Mouse (Mus musculus) common myeloid progenitor, adult 5-6 weeks (primary cell): ENCODE results near the gene Abcb10. TPM values are rescaled to one million over a fixed set of nuclear protein-coding genes. Genes with fewer than 3 reads are reported as not detected.
"Not testable (repeated sequence)": the region's sequence is repeated elsewhere in the genome, so short reads cannot be mapped to it uniquely, and the experiment has no call there.

Source experiments
- ATAC-seq: replicated peaks from 2 replicates; pipeline ENCODE4 v1.8.0; 2016; ENCODE audit warnings: low read depth, mild to moderate bottlenecking, moderate TSS enrichment, inconsistent platforms; ENCODE audit not compliant: poor library complexity, severe bottlenecking
- total RNA-seq: library from RNA; stranded (forward); fragments of 200-1000, 187-1606 nt; gene quantifications from 2 replicates; pipeline ENCODE4 v1.2.3, GENCODE M21; 2017

Gene Abcb10
- 20.2 and 21.1 TPM in 2 replicates for total RNA-seq

DNA sequence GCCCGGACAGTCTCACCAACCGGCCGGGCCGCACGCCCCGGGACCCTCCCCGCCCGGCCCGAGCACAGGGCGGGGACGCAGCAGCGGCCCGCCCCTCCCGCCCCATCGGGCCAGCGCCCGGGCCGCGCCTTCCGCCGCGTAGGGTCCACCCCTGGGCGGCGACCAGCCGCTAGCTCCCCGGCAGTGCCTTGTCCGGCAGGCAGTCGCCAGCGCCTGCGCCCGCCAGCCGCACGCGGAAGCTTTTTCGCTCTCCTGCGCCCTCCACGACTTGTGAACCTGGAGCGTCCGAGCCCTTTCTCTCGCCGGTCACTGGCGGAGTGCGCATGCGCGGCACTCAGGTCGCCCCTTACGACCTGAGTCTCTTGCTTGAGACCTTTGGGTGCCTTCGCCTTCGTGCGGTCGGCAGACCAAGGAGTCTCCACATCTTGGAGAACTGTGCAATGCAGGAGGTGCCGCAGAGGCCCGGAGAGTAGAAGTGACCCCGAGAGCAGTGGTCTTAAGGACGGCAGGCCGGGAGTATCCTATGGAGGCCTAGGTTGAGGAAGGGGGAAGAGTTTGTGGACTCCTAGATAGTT is at the start of gene Abcb10:
Gene Abcb10 (minus strand): TSS at position 297 of the 575 bp plus-strand sequence.
- ATAC-seq = peak; percentile 67

DNA sequence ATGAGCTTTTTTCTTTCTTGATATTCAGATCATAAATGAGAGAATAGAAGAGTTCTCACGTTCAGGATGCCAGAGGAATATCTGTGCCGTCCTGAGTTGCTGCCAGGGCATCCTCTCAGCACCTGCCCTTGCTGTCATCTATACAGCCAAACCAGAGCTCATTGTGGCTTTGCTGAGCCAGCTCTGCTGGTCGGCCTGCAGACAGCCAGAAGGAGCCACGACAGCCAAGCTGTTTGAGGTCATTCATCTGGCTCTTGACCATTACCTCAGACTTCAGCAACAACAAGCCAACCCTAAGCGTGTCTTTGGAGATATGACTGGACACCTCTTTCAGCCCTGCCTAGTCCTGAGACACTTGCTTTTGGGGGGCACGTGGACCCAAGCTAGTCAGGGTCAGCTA is 44.9 kb upstream of the Abcb10 start:
- no peak for ATAC-seq

- ATAC-seq = not testable (repeated sequence)
These were observed 43.3 kb upstream of the Abcb10 start for GRCm38 (mm10) chr8:124026265-124026664.

GRCm38 (mm10) chr8:124021237-124022227 is 38.6 kb upstream of the Abcb10 start, which contains the start of the genes Taf5l and Urb2:
Taf5l (minus strand) TSS chr8:124021397.
Urb2 (plus strand) TSS chr8:124021508.
- ATAC-seq = peak; percentile 78

DNA sequence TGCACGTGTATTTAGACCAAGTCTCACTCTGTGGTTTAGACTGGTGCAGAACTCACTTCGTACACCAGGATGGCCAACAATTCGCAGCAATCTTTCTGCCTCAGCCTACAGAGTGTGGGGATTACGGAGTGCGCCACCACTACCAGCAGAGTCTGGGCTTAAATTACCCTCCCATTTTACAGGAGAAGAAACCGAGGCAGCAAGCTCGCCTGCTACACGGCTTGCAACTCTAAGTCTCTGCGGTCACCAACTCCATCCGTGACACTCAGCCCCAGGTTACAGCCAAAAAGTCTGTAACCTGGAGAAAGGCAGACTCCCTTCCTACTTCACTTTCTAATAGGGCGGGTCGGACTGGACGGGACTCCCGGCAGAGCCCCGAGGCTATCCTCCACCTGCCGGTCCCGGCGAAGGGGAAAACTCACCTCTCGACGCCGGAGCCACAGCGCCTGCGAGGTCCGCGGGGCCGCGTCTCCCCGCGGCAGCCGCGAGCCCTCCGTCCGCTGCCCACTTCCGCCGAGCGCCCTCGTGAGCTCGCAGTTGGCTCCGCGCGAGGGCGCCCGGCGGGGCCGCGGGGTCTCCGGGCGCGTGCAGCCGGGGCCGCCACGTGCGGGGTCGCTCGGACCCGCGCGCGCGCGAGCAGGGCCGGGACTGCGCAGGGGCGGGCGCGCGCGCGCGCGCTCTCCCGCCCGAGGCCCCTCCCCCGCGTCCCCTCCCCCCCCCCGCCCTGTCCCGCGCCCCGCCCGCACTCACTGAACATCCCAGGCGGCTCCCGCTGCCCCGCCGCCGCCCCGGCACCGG is 37.7 kb upstream of the Abcb10 start:
- ATAC-seq = peak; percentile 40

DNA sequence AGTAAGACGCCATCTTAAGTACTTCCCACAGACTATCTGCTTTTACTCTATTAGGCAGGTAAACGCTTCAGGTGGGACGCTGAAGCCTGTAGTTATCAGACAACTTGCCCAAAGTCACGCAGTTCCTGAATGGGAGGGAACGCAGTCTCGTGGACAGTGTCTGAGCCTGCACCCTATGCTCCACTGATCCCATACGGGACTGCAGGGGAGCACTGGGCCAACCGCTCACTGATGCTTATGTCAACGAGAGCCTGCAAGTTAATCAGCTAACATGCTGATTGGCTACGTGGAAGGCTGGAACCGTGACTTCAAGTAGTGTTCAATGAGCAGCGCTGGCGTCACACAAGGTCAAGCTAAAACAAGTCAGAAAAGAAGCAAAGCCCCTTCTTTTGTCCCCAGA is 36.9 kb upstream of the Abcb10 start:
- peak; percentile 39 for ATAC-seq

- ATAC-seq = no peak
These were observed 31.8 kb upstream of the Abcb10 start for GRCm38 (mm10) chr8:124014751-124015150.

GRCm38 (mm10) chr8:124014299-124014698 is 31.4 kb upstream of the Abcb10 start:
- not testable (repeated sequence) for ATAC-seq

GRCm38 (mm10) chr8:124011989-124012586 is 29.2 kb upstream of the Abcb10 start:
- no peak for ATAC-seq

GRCm38 (mm10) chr8:124011580-124011979 is 28.7 kb upstream of the Abcb10 start:
- no peak for ATAC-seq

DNA sequence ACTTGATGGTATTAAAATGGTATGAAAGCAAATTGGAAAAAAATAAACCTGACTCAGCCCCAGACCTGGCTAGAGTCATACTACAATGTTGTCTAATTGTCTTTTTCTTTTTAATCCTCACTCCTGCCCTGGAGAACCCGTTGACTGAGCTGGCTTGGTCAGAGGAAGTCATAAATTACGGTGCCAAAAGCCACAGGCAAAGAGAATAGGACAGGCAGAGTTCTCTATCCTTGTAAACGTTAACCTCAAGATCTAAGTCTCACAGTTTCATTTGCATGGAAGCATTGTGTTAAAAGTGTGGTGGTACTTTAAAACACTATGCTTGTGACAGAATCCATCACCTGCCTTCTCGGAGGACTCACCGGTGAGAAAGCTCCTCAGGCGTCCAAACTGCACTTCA is 24.9 kb upstream of the Abcb10 start:
- ATAC-seq = peak; percentile 71

GRCm38 (mm10) chr8:124002546-124003108 is 19.7 kb upstream of the Abcb10 start:
- no peak for ATAC-seq

DNA sequence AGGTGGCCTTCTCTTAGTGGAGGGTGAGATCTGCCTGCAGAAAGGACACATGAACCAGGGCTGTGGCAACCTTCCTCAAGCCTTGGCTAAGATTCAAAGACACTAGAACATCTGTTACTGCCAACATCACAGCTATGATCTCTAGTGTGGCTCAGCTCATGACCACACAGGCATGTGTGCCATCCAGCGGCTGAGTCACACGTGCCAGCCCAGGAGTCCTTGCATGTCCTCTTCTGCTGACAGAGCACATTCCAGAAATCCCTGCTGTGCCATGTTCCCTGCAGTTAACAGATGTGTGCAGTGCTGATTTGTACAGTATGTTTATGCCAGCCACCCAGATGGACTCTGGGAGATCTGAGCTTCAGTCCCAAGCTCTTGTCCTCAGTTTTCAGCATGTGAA is 16.6 kb upstream of the Abcb10 start:
- no peak for ATAC-seq

DNA sequence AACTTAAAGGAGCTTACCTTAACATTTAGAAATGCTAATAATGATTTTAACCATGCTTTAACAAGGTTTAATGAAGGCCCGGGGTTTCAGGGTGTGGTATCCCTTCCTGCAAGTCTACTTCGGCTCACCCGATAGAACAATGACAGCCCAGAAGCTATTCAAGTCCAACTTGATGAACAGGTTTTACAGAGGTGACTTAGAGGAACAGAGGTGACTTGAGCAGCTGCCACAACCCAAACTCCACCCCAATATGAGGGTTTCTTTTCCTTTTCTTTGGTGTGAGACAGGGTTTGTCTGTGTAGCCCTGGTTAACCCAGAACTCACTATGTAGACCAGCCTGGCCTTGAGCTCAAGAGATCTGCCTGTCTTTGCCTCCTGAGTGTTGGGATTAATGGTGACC is 11.1 kb upstream of the Abcb10 start:
- no peak for ATAC-seq

GRCm38 (mm10) chr8:123993597-123993996 is 10.7 kb upstream of the Abcb10 start:
- no peak for ATAC-seq

GRCm38 (mm10) chr8:123992587-123992986 is 9.7 kb upstream of the Abcb10 start:
- ATAC-seq = no peak

- ATAC-seq = no peak
These were observed 7.5 kb upstream of the Abcb10 start for GRCm38 (mm10) chr8:123990277-123991049.

GRCm38 (mm10) chr8:123989128-123989527 is 6.2 kb upstream of the Abcb10 start:
- no peak for ATAC-seq

DNA sequence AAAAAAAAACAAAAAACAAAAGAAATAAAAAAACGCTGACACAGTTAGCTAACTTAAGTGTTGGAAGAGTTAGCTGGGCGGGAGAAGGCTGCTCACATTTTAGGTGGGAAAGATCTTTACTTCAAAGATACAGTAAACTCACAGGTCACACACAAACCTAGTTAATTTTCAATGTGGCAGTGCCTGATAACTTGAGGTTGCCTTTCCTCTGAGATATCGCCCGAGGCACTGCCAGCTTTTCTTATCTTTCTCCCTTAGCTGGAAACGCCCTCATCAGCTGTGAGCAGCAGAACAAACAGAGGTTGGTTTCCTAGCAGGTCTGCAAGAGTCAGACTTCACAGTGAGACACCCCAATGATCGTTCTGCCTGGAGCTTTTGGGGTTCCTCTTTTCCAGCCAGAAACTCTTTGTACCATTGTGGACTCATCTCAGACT is 5.7 kb upstream of the Abcb10 start:
- ATAC-seq = peak; percentile 85
